Mouse (Mus musculus): ENCODE measurements at regions not wholly inside any gene's neighbourhood (a gene's known extent, or its start where the extent isn't known, plus 50 kb on each side); places are given as distances from the start of the nearest gene placed in this dataset.

DNA sequence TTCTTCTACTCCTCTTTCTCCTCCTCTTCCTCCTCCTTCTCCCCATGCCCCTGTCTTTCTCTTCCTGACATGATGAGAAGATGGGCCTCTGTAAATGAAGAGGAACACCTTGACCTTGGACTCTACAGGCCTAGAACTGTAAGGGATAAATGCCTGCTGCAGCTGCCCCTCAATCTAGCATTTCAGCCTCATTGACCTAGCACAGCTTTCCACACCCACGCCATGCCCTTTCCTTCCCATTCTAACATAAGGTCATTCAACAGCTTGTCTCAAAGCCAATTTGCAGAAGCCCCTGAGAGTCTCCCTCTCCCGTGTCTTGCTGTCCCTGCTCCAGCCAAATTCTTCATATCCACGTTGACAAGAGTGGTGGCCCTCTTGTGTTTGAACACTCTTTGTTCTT is 63.8 kb upstream of the Dscam start:
- H3K4me2 ChIP-seq (ENCODE audit: low read depth, low read length), result no peak overlapping the region
- no peak overlapping the region for H3K27ac ChIP-seq (ENCODE audit: low read length)
- WGBS, result 47% methylated on average over 3 of the region's 3 CpGs
- no peaks in the 10 kb centered on the region for H3K9me3 ChIP-seq (ENCODE audit: control insufficient read depth, low read length)
- ATAC-seq, result no peak
- H3K27me3 ChIP-seq (replicated peaks; ENCODE audit: control insufficient read depth, insufficient read depth, low read length), result no peaks in the 10 kb centered on the region
- no peak overlapping the region for H3K4me3 ChIP-seq (ENCODE audit: low read length)
- H3K4me1 ChIP-seq (ENCODE audit: control insufficient read depth, insufficient read depth, low read length), result no peaks in the 10 kb centered on the region
- H3K9ac ChIP-seq (ENCODE audit: low read depth, low read length), result no peak overlapping the region
- H3K36me3 ChIP-seq (ENCODE audit: control insufficient read depth, insufficient read depth, low read length), result no peaks in the 10 kb centered on the region

- no peaks in the 10 kb centered on the region for H3K36me3 ChIP-seq (ENCODE audit: control insufficient read depth, insufficient read depth, low read length)
- H3K27me3 ChIP-seq (replicated peaks; ENCODE audit: control insufficient read depth, insufficient read depth, low read length), result no peaks in the 10 kb centered on the region
- no peak overlapping the region for H3K27ac ChIP-seq (ENCODE audit: low read length)
- no peak overlapping the region for H3K9ac ChIP-seq (ENCODE audit: low read depth, low read length)
- H3K4me2 ChIP-seq (ENCODE audit: low read depth, low read length), result no peak overlapping the region
- 69% methylated on average over 5 of the region's 5 CpGs for WGBS
- no peak for ATAC-seq
- H3K9me3 ChIP-seq (ENCODE audit: control insufficient read depth, low read length), result 0 out of 2 replicates have a peak, but pooled peaks cover 3% of the 10 kb centered on the region
- 0 out of 2 replicates have a peak, but pooled peaks cover 2% of the 10 kb centered on the region for H3K4me1 ChIP-seq (ENCODE audit: control insufficient read depth, insufficient read depth, low read length)
- no peak overlapping the region for H3K4me3 ChIP-seq (ENCODE audit: low read length)
Measured at GRCm38 (mm10) chr16:97239626-97240025, 69.1 kb upstream of the Dscam start.

- no peak overlapping the region for H3K4me3 ChIP-seq (ENCODE audit: low read length)
- WGBS, result 82% methylated on average over 7 of the region's 7 CpGs
- 0 out of 2 replicates have a peak, but pooled peaks cover 3% of the 10 kb centered on the region for H3K9me3 ChIP-seq (ENCODE audit: control insufficient read depth, low read length)
- 0 out of 2 replicates have a peak, but pooled peaks cover 2% of the 10 kb centered on the region for H3K4me1 ChIP-seq (ENCODE audit: control insufficient read depth, insufficient read depth, low read length)
- no peaks in the 10 kb centered on the region for H3K27me3 ChIP-seq (replicated peaks; ENCODE audit: control insufficient read depth, insufficient read depth, low read length)
- no peaks in the 10 kb centered on the region for H3K36me3 ChIP-seq (ENCODE audit: control insufficient read depth, insufficient read depth, low read length)
- no peak overlapping the region for H3K9ac ChIP-seq (ENCODE audit: low read depth, low read length)
- no peak for ATAC-seq
- H3K4me2 ChIP-seq (ENCODE audit: low read depth, low read length), result no peak overlapping the region
- no peak overlapping the region for H3K27ac ChIP-seq (ENCODE audit: low read length)
Measured at GRCm38 (mm10) chr16:97240085-97240484, 69.5 kb upstream of the Dscam start.

- H3K9ac ChIP-seq (ENCODE audit: low read depth, low read length), result no peak overlapping the region
Measured at GRCm38 (mm10) chr16:97240859-97241360, 70.4 kb upstream of the Dscam start.

DNA sequence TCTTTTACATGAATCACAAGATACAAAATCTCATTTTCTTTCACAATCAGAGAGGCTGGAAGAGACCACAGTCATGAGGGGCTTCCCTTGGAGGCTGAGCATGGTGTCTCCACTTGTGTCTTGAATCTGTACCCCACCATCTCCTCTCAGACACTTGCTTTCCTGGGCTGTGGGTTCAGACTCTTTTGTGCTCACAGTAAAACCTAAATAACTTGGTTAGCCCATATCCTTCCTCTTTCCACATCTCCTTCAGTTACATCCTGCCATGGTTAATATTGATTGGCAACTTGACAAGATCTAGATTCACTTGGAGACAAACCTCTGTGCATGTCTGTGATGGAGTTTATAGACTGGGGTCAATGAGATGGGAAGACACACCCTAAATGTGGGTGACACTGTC is 71.1 kb upstream of the Dscam start:
- no peak for ATAC-seq
- H3K27me3 ChIP-seq (replicated peaks; ENCODE audit: control insufficient read depth, insufficient read depth, low read length), result no peaks in the 10 kb centered on the region
- no peak overlapping the region for H3K27ac ChIP-seq (ENCODE audit: low read length)
- H3K4me1 ChIP-seq (ENCODE audit: control insufficient read depth, insufficient read depth, low read length), result 0 out of 2 replicates have a peak, but pooled peaks cover 2% of the 10 kb centered on the region
- H3K9ac ChIP-seq (ENCODE audit: low read depth, low read length), result no peak overlapping the region
- H3K36me3 ChIP-seq (ENCODE audit: control insufficient read depth, insufficient read depth, low read length), result no peaks in the 10 kb centered on the region
- no peak overlapping the region for H3K4me2 ChIP-seq (ENCODE audit: low read depth, low read length)
- H3K9me3 ChIP-seq (ENCODE audit: control insufficient read depth, low read length), result 0 out of 2 replicates have a peak, but pooled peaks cover 3% of the 10 kb centered on the region
- no peak overlapping the region for H3K4me3 ChIP-seq (ENCODE audit: low read length)

More at GRCm38 (mm10) chr16:97240859-97241360, 70.4 kb upstream of the Dscam start:
- 34% methylated on average over 8 of the region's 8 CpGs for WGBS
- no peak for ATAC-seq
- no peak overlapping the region for H3K4me3 ChIP-seq (ENCODE audit: low read length)
- no peak overlapping the region for H3K4me2 ChIP-seq (ENCODE audit: low read depth, low read length)
- H3K4me1 ChIP-seq (ENCODE audit: control insufficient read depth, insufficient read depth, low read length), result 0 out of 2 replicates have a peak, but pooled peaks cover 2% of the 10 kb centered on the region
- no peaks in the 10 kb centered on the region for H3K36me3 ChIP-seq (ENCODE audit: control insufficient read depth, insufficient read depth, low read length)
- H3K9me3 ChIP-seq (ENCODE audit: control insufficient read depth, low read length), result 0 out of 2 replicates have a peak, but pooled peaks cover 3% of the 10 kb centered on the region
- H3K27ac ChIP-seq (ENCODE audit: low read length), result no peak overlapping the region
- no peaks in the 10 kb centered on the region for H3K27me3 ChIP-seq (replicated peaks; ENCODE audit: control insufficient read depth, insufficient read depth, low read length)

- Histone ChIP-seq H3K27ac (ENCODE audit: low read length) (no peak overlapping the region), H3K9me3 (ENCODE audit: control insufficient read depth, low read length) (no peaks in the 10 kb centered on the region), H3K9ac (ENCODE audit: low read depth, low read length) (no peak overlapping the region), H3K4me3 (ENCODE audit: low read length) (no peak overlapping the region), H3K27me3 (replicated peaks; ENCODE audit: control insufficient read depth, insufficient read depth, low read length) (no peaks in the 10 kb centered on the region), H3K4me1 (ENCODE audit: control insufficient read depth, insufficient read depth, low read length) (no peaks in the 10 kb centered on the region), H3K4me2 (ENCODE audit: low read depth, low read length) (no peak overlapping the region), H3K36me3 (ENCODE audit: control insufficient read depth, insufficient read depth, low read length) (no peaks in the 10 kb centered on the region)
- WGBS, result 53% methylated on average over 6 of the region's 6 CpGs
- ATAC-seq, result peak; percentile 92
Measured at GRCm38 (mm10) chr16:97250488-97250887, 79.9 kb upstream of the Dscam start.

GRCm38 (mm10) chr16:97252551-97252950 is 82.0 kb upstream of the Dscam start:
- Histone ChIP-seq H3K4me2 (ENCODE audit: low read depth, low read length) (no peak overlapping the region), H3K4me1 (ENCODE audit: control insufficient read depth, insufficient read depth, low read length) (no peaks in the 10 kb centered on the region), H3K9ac (ENCODE audit: low read depth, low read length) (no peak overlapping the region), H3K4me3 (ENCODE audit: low read length) (no peak overlapping the region), H3K27me3 (replicated peaks; ENCODE audit: control insufficient read depth, insufficient read depth, low read length) (no peaks in the 10 kb centered on the region), H3K9me3 (ENCODE audit: control insufficient read depth, low read length) (no peaks in the 10 kb centered on the region), H3K27ac (ENCODE audit: low read length) (no peak overlapping the region), H3K36me3 (ENCODE audit: control insufficient read depth, insufficient read depth, low read length) (no peaks in the 10 kb centered on the region)
- WGBS, result 63% methylated on average over 1 of the region's 1 CpGs
- no peak for ATAC-seq

- Histone ChIP-seq H3K4me1 (ENCODE audit: control insufficient read depth, insufficient read depth, low read length) (no peaks in the 10 kb centered on the region), H3K27me3 (replicated peaks; ENCODE audit: control insufficient read depth, insufficient read depth, low read length) (no peaks in the 10 kb centered on the region), H3K9ac (ENCODE audit: low read depth, low read length) (no peak overlapping the region), H3K36me3 (ENCODE audit: control insufficient read depth, insufficient read depth, low read length) (no peaks in the 10 kb centered on the region), H3K27ac (ENCODE audit: low read length) (no peak overlapping the region), H3K4me2 (ENCODE audit: low read depth, low read length) (no peak overlapping the region), H3K4me3 (ENCODE audit: low read length) (no peak overlapping the region), H3K9me3 (ENCODE audit: control insufficient read depth, low read length) (no peaks in the 10 kb centered on the region)
- WGBS, result 30% methylated on average over 2 of the region's 2 CpGs
- ATAC-seq, result no peak
Measured at GRCm38 (mm10) chr16:97252997-97253635, 82.6 kb upstream of the Dscam start.

- Histone ChIP-seq H3K9me3 (ENCODE audit: control insufficient read depth, low read length) (no peaks in the 10 kb centered on the region), H3K9ac (ENCODE audit: low read depth, low read length) (no peak overlapping the region), H3K36me3 (ENCODE audit: control insufficient read depth, insufficient read depth, low read length) (no peaks in the 10 kb centered on the region), H3K27ac (ENCODE audit: low read length) (no peak overlapping the region), H3K4me2 (ENCODE audit: low read depth, low read length) (no peak overlapping the region), H3K4me3 (ENCODE audit: low read length) (no peak overlapping the region), H3K4me1 (ENCODE audit: control insufficient read depth, insufficient read depth, low read length) (no peaks in the 10 kb centered on the region), H3K27me3 (replicated peaks; ENCODE audit: control insufficient read depth, insufficient read depth, low read length) (no peaks in the 10 kb centered on the region)
- 80% methylated on average over 6 of the region's 6 CpGs for WGBS
- ATAC-seq, result no peak
Measured at GRCm38 (mm10) chr16:97258821-97259220, 88.3 kb upstream of the Dscam start.

Measured in intestine, embryonic 16.5 days (tissue).